Mouse (Mus musculus) limb, embryonic 10.5 days (tissue): Measurements from ENCODE around the gene Rdx. TPM values are rescaled to one million over a fixed set of nuclear protein-coding genes. Genes with fewer than 3 reads are reported as not detected.

ENCODE experiments used
- microRNA-seq: library from miRNA; unstranded; fragments of <30 nt; microRNA quantifications from one replicate; pipeline ENCODE4, GENCODE M21; 2017
- polyA plus RNA-seq: library from polyadenylated mRNA; unstranded; fragments of >200 nt; fragmentation: Nextera tagmentation; extraction: Ambion mirVana; gene quantifications from 2 replicates; pipeline ENCODE4 v1.2.1, GENCODE M21; 2016

Rdx gene
- polyA plus RNA-seq, 1 experiment from 2014 or later, result 132 TPM

Small RNAs within 50 kb of the gene (microRNA-seq; reads per million reads assigned to microRNA genes)
- gene Gm27686, result not detected
- not detected for gene Mir6244

Other genes with a start within 250 kb of the Rdx start
- gene Fdx1, start 83.6 kb upstream of the Rdx start, polyA plus RNA-seq, result 53.5 and 66.9 TPM in 2 replicates
- gene Zc3h12c, start 121.4 kb downstream of the Rdx start, polyA plus RNA-seq, result 2.2 and 2.5 TPM in 2 replicates